ENCODE assay signal across 15 mouse cellular contexts in genomic region chr14:62035416-62035815, GRCm38 (mm10).
"Had no signal": no experiment of that assay in that cellular context is flagged by ENCODE, and none has a peak within 500 bp of the region (broad histone marks: within the 10 kb centered on the region; RNA-seq: fewer than 3 reads in every experiment).

No protein-coding gene starts in this region.

- H3K4me3 ChIP-seq: layer of hippocampus, adult 2 months; left cerebral cortex, adult 2 months; limb, embryonic 13.5 days; liver, embryonic 13.5 days had no signal

- H3K9ac ChIP-seq: limb, embryonic 13.5 days; liver, embryonic 13.5 days had no signal

- H3K4me1 ChIP-seq: liver, embryonic 13.5 days had no signal

- H3K27me3 ChIP-seq: limb, embryonic 13.5 days; liver, embryonic 13.5 days had no signal

- H3K36me3 ChIP-seq: limb, embryonic 13.5 days; liver, embryonic 13.5 days had no signal

- H3K4me2 ChIP-seq: limb, embryonic 13.5 days; liver, embryonic 13.5 days; midbrain, embryonic 11.5 days had no signal

- H3K9me3 ChIP-seq: limb, embryonic 13.5 days; liver, embryonic 13.5 days had no signal

- H3K27ac ChIP-seq: kidney, postnatal 0 days; layer of hippocampus, adult 2 months; left cerebral cortex, adult 2 months; limb, embryonic 13.5 days; liver, embryonic 13.5 days had no signal

- DNase-seq: kidney, adult 2 months; kidney, postnatal 25 days; layer of hippocampus, postnatal 36 days; liver, embryonic 13.5 days; lung, adult 2 months; lung, postnatal 14 days; lung, postnatal 4 days; thymus, adult 2 months; thymus, postnatal 14 days; thymus, postnatal 4 days had no signal
